Mouse (Mus musculus): ENCODE measurements around the gene Ankrd52.

The Ankrd52 gene

DNA sequence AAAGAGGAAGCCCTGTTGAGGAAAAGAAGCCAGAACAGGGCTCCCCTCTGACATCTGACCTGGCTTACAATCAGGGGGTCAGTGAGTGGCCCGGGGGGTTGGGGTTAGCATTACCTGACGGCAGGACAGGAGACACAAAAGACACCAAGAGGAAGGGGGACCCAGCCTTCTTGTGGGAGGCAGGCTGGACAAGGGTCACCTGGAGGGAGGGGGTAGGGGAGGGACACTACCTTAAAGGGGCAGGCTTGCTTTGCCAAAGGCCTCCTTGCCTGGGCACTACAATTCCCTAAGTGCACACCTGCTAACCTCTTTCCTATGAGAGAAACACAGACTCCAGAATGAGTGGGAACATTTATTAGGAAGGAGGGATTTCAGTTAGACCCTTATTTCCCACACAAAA is 24.1 kb downstream of the Ankrd52 start, which contains the start of gene Slc39a5:
Gene Slc39a5, minus strand, starts transcription at position 174 of the 400 bp plus-strand sequence.
- DNase-seq (ENCODE audit: low read depth, low spot score), result no peak

DNA sequence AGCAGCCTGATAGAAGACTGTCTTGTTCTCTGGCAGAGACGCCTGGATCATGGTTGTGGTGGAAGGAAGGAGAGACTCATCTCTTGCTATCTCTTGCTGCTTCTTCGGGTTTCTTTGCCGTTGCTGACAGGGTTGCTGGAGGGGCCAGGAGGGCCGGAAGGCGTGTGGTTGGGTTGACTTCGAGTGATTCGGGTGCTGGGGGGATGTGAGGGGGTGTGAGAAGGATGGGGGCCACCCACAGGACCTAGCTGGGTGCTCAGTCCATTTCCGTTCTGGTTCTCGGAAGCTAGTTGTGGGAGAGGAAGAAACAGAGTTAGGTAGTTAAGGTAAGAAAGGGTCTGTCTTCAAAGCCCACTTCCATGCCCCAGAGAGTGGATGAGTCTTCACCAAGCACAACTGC is 24.7 kb downstream of the Ankrd52 start:
- DNase-seq (ENCODE audit: low read depth, low spot score), result no peak

DNA sequence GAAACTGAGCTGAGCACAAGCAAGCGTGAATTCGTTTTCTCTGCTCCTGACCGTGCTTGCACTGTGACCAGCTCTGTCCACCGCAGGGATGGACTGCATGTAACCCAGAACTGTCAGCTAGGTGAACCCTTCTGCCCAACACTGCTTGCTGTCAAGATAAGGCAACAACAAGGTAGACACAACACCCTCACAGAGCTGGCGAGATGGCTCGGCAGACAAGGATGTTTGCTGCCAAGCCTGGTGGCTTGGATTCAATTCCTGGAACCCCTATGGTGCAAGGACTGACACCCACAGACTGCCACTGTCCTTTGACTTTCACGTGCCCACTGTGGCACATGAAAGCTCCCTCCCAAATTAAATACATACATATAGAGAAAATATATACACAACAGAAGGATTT is 27.0 kb downstream of the Ankrd52 start:
- no peak for DNase-seq (ENCODE audit: low read depth, low spot score)

DNA sequence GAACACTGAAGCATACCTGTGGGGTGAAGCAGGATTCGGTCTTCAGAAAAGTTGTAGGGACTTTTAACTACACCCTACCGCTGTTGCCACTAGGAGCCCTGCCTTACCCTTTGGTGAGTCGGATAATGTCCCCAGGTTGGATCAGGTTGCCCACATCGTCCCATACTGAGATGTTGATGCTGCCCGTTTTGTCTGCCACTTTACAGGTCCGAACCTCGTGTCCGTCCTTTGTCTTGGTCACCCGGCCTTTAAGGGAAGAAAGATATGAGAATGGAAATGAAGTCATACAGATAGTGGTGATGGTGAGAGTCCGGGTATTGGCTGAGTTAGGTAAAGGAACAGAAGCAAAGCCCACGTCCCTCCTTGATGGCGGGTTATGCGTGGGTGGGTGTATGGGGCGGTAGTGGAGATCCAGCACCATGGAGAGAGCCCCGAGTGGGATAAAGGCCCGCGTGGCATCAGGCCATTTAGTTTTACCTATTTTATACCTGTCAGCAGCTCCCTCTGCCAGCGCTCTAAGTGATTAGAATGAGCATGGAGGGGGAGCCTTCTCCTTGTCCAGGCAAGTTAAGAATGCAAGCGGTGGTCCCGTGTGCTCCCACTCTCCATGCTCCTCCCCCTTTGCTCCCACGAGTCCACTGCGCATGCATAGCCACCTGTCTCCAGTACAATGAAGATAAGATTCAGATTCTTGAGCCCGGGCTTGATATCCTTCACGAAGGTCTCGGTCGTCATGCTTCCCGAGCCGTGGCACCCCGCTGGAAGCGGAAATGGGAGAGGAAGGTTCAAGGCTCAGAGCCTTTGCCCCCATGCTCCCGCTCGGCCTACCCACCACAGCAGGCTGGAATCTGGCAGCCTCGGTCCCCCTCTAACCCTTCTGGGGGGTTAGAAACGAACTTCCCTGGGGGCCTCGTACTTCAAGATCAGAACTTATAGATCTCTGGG is 31.9 kb downstream of the Ankrd52 start:
- DNase-seq (ENCODE audit: low read depth, low spot score), result peak; percentile 14

DNA sequence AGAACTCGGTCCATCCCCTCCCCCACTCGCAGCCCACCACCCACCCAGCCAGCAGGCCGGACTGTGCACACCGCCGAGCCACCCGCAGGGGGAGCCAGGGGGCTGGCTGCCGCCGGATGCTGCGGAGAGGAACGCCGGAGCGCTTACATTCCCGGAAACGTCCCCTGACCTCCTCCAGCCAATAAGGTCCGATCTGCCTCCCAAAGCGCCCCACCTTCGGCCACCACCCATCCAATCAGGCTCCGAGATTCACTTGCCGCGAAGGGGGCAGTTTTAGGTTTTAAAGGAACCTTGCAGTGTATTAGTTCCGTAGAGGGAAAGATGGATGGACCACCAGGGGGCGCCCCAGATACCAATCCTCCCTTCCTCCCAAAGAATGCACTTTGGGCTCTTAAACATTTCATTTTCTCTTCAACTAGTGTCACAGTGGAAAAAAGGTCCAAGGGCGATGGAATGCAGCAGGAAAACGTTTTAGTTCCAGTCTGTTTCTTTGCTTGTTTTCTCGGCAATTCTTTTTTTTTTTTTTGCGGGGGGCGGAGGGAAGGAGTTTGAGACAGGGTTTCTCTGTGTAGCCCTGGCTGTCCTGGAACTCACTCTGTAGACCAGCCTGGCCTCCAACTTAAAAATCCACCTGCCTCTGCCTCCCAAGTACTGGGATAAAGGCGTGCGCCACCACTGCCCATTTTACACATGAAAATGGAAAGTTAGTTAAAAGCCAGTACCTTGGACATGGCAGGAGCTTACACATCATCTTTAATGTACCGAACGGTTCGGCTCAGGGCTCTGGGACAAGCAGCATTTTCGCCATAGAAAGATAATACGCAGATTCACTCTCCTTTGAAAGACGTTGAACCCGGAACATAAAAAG is 33.0 kb downstream of the Ankrd52 start:
- DNase-seq (ENCODE audit: low read depth, low spot score), result peak; percentile 95

DNA sequence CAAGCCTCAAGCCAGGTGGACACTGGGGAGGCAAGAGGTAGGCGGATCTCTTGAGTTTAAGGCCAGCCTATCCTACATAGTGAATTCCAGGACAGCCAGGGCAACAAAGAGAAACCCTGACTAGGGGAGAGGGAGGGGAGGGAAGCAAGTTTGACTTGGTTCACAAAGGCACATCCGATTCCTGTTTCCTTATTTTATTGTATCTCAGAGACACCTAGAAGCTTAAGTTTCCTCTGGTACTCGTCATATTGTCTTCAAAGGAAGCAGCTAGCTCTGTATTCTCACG is 33.6 kb downstream of the Ankrd52 start:
- DNase-seq (ENCODE audit: low read depth, low spot score), result no peak

DNA sequence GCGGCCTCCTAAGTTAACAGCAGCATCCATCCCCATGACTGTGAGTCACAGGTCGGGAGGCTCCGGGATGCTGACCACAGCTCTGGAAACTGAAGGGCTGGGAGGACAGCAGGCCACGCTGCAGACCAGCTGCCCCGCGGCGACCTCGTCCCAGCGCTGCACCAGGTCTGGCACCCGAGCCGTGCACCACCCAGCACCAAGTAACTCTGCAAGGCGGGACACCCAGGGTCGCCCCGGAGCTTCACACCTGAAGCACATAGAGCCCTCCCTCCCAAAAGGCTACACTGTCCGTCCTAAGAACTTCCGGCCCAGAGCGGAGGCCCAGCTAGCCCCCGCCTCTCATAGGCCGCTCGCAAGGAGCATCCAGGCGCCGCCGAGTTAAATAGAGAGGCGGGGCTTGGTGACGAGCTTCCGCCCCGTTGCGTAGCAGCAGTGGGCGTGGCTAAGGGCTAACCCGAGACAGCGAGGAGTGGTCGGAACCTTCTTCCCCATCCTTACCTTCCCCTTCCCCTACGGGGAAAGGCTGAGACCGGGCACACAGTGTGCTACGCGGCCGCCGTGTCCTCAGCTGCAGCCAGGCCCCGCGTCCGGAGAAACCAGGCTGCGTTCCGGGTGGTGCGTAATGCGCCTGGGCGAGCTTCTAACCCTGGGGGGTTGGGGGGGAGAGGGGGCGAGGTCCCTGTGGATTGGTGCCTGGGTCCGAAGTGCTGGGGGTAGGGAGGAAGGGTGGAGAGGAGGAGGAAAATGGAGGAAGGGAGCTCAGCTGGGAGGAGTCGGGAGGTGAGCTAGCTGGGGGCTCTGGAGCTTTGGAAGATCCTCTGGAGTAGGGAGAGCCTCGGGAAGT is 34.5 kb downstream of the Ankrd52 start, which contains the start of the genes Nabp2 and Rnf41:
Gene Nabp2, minus strand, starts transcription at position 282 of the 844 bp plus-strand sequence.
Gene Rnf41, plus strand, starts transcription at position 447 of the 844 bp plus-strand sequence.
- peak; percentile 93 for DNase-seq (ENCODE audit: low read depth, low spot score)

DNA sequence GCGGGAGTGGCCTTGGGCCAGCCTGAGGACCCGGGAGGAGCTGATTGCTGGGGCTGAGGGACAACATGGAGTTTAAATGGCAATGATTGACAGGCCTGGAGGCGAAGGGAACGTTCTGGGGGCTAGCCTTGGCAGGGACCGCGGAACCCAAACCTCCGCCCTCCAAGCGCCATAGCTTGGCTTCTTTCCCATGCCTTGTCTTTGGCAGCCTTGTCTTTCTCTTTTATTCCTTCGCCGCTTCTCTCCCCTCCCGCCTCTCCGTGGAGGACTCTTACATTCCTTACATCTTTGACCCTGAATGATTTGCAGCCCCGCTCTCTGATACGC is 35.1 kb downstream of the Ankrd52 start:
- no peak for DNase-seq (ENCODE audit: low read depth, low spot score)

DNA sequence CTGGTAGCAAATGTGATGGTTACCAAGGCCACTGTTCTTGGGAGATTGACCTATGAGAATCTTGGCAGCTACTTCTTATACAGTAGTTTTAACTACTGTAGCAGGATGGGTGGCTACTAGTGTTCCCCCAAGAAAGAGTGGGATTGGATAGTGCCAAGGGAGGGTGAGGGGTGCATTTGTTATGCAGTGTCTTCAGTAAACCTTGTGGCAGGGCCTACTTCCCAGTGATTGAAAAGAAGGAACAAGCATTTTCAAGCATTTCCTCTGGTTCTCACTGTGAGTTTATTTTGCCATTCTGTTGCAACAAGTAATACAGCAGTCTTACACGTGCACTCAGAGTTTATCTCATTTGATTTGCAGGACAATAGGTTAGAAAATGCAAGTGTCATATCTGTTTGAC is 35.6 kb downstream of the Ankrd52 start:
- no peak for DNase-seq (ENCODE audit: low read depth, low spot score)

DNA sequence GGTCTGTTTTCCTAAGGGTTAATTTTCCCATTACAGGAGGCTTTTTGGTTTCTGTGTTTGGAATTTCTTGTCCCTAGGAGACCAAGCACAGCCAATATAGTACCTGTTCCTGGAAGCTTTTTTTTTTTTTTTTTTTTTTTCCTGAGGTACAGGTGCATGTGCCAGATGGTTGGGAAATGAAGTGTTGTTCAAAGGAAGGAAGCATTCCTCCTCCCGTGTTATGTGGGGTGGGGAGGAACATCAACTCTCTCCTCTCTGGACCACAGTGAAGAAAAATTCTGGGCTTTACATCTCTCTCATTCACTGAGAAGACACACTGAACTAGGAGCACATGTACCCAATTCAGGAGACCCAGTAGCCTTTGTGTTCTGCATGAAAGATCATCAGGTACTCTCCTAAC is 36.2 kb downstream of the Ankrd52 start:
- no peak for DNase-seq (ENCODE audit: low read depth, low spot score)

DNA sequence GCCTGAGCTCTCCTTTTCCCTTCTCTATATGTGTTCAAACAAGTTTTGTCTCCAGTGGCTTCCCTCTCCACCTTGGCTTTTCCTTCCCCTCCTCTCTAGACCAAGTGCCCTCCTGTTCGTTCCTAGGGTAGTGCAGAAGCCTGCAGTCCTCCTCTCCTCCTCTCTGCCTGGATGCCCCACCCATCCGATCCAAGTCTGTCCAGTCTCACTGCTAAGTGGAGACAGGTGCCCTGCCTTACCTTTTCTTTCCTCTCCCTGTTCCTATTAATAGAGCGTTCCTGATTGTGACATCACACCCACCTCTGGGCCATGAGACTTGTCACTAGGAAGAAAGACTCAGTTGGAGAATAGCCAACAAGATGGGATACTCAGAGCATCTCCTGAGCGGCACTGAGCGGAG is 37.9 kb downstream of the Ankrd52 start:
- DNase-seq (ENCODE audit: low read depth, low spot score), result no peak

DNA sequence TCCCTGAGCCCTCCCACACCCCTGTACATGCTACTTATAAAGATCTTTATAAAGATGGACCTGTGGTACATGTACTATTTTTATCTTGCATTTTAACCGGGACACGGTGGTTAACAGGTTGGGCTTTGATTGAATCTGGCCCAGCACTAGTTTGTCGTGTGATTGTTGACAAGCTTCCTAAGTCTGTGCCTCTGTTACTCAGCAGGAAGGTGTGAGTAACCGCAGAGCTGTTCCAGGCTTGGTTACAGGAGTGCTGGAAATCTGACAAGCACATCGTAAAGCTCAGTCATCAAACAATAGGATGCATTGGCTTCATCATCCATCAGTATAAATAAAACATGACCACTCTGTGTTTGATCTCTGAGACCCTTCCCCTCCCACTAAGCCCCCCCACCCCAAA is 45.5 kb downstream of the Ankrd52 start:
- no peak for DNase-seq (ENCODE audit: low read depth, low spot score)

DNA sequence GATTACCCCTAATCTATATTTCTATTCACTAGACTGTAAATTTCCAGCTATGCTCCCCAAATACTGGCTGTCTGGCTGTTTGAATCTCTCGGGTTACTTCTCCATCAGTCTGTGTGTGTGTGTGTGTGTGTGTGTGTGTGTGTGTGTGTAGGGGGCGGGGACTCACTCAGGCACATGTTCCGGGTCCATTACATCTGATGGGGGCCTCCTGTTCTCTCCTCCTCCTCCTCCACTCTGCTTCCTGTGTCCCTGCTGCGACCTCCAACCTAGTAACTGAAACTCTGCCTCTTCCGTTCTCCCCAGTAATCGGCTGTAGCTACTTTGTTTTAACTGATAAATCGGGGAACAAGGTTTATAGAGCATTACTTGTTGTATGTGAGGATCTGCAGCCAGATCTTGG is 47.7 kb downstream of the Ankrd52 start:
- no peak for DNase-seq (ENCODE audit: low read depth, low spot score)

DNA sequence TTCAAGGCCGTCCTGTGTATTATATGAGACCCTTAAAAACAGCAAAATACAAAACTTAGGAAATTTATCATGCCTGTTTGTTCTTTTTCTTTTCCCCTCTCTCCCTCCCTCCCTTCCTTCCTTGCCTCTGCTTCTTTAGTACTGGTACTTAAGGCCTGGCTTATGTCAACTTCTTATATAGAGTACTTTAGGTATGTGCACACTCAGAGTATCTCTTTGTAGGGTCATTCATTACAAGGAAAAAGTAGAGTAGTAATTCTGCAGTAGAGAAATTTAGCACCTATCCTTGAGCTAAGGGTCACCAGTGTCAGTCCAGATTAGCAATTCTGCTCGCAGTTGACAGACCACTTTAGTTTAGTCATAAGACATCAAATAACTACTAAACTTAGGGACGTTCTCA is 48.3 kb downstream of the Ankrd52 start:
- DNase-seq (ENCODE audit: low read depth, low spot score), result no peak

DNA sequence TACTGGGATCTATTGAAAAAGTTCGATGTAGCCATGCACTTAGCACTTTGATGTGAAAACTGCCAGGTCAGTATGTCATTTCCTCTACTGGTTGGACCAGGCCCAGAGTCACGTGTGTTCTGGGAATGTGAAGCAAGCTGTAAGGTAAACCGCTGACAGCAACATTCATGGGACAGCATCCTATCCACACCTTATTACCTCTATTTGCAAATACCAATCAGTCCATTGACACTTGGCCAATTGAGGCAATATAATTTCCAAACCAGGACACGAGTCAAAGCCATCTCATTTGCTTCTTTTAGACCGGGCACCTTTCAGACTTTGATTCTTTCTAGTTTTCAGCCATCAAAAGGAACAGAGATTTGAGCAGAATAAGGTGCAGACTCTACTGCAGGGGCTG is 52.1 kb downstream of the Ankrd52 start:
- no peak for DNase-seq (ENCODE audit: low read depth, low spot score)

DNA sequence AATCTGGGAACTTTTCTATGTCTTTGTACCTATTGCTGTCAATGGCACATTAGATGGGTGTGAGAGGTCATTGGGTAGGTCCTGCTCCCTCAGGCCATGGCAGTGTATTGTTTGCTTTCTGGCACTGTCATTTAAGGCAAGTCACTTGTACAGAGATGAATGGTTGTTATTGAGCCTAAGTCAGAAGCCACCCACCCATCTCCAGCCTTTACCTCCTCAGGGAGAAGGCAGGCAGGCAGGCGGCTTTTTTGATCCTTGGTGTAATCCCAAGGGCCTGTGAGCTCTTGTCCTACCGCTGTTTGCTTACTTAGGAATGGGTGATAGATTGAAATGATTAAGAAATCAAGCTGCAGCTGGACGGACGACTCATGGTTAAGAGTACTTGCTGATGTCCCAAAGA is 52.5 kb downstream of the Ankrd52 start:
- DNase-seq (ENCODE audit: low read depth, low spot score), result no peak

DNA sequence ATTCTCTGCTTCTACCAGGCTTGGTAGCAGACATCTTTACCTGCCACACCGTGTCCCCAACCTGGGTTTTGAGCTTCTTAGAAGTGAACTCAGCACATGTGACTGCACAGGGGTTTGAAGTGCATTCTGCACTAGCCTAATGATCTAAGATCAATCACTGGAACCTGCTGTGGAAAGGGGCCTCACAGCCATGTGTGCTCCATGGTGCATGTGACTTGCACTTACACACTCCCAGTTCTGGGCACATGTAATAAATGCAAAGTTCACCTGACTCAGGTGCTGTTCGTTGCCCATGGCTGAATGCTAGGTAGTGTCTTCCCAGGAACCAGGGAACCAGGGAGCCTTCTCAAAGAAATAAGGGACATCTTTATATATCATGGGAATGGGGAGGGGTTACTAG is 56.5 kb downstream of the Ankrd52 start:
- no peak for DNase-seq (ENCODE audit: low read depth, low spot score)

DNA sequence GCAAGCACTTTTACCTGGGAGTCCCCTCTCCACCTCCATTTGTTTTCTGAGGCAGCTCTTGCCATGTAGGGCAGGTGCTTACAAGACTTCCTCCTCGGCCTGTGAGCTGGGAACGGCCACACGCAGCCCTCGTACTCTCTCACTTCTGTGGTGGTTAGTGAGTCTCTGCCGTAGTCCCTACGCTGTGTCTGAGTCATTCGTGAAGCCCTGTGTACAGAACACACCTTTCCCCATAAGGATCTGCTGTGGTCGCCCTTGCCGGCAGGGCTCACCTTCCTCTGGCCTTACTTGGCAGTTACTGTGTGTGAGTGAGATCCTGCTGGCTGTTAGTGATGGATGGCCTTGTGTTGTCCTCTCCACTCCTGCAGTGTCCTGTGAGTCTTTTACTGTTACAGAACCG is 57.8 kb downstream of the Ankrd52 start:
- DNase-seq (ENCODE audit: low read depth, low spot score), result no peak

DNA sequence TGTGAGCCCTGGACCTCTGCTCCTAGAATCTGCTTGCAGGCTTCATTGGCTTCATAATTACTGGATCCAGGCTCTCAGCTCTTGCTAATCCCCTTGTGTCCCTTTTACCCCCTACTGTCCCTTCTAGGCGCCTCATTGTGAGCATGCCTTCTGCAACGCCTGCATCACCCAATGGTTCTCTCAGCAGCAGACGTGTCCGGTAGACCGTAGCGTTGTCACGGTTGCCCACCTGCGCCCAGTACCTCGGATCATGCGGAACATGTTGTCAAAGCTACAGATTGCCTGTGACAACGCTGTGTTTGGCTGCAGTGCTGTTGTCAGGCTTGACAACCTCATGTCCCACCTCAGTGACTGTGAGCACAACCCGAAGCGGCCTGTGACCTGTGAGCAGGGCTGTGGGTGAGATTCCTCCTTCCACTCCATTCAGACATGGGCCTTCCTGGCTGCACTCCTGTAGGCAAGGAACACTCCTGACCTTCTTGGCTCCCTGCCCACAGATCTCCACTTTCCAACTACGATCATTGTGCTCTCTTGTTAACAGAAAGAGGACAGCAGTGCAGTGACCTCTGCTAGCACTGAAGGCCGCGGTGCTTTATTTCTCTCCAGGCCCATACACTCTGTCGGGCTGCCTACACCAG is 58.4 kb downstream of the Ankrd52 start:
- peak; percentile 8 for DNase-seq (ENCODE audit: low read depth, low spot score)

DNA sequence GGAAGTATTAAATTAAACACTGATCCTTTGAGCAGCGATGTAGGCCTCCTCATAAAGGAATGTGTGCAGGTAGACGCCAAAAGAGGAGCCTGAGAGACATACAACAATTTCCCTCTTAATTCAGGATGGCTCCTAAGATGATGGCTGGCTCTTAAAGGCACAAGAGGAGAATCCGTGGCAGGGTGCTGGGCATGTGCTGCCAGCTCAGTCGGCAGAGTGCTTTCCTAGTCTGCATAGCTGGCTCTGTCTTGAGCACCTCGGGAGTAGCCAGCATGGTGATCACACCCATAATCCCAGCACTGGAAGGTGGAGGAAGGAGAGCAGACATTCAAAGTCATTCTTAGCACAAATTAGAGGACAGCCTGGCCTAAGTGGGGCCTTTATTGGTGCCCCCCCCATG is 59.0 kb downstream of the Ankrd52 start:
- DNase-seq (ENCODE audit: low read depth, low spot score), result no peak

DNA sequence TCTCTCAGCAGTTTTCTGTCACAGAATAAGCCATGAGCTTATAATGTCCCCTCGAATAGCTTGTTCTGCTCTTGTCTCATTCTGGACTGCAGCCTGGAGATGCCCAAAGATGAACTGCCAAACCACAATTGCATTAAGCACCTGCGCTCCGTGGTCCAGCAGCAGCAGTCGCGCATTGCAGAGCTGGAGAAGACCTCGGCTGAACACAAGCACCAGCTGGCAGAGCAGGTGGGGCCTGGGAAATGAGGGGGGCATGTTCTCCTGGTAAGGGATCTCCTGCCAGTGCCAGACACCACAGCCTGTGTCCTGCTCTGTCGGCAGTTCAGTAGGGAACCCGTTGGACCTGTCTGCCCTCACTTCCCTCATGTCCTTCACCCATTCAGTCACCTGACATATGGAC is 59.5 kb downstream of the Ankrd52 start:
- no peak for DNase-seq (ENCODE audit: low read depth, low spot score)

Data from retina, postnatal 7 days (tissue).